Mouse (Mus musculus) small intestine, adult 2 months (tissue): ENCODE results near the gene Chst3. TPM values are rescaled to one million over a fixed set of nuclear protein-coding genes. Genes with fewer than 3 reads are reported as not detected.

Experiments
- H3K27ac ChIP-seq: fragments of 200-500 bp; 2 replicates; pipeline ENCODE4 v1.5.1; 2012; ENCODE audit warnings: low read depth, low read length, control low read depth, inconsistent platforms; ENCODE audit not compliant: insufficient read depth
- H3K27me3 ChIP-seq: fragments of 200-500 bp; 2 replicates; pipeline ENCODE4 v1.6.1; 2012; ENCODE audit warnings: mild to moderate bottlenecking, moderate library complexity, low read length, inconsistent platforms; ENCODE audit not compliant: control insufficient read depth, insufficient read depth
- H3K36me3 ChIP-seq: fragments of 200-500 bp; 2 replicates; pipeline ENCODE4 v1.6.1; 2012; ENCODE audit warnings: mild to moderate bottlenecking, low read length, control low read depth, inconsistent platforms; ENCODE audit not compliant: control insufficient read depth, insufficient read depth
- H3K4me1 ChIP-seq: fragments of 200-500 bp; 2 replicates; pipeline ENCODE4 v1.6.1; 2012; ENCODE audit warnings: low read length, inconsistent platforms, mixed read lengths; ENCODE audit not compliant: control insufficient read depth, insufficient read depth, insufficient read length
- H3K4me3 ChIP-seq: fragments of 200-500 bp; 2 replicates; pipeline ENCODE4 v1.5.1; 2012; ENCODE audit warnings: low read depth, mild to moderate bottlenecking, control low read depth, inconsistent platforms, low read length, moderate library complexity
- CTCF ChIP-seq: fragments of 200-500 bp; IDR thresholded peaks from 2 replicates; pipeline ENCODE4 v1.5.1; 2012; ENCODE audit warnings: low read depth, mild to moderate bottlenecking, control low read depth, inconsistent platforms, low read length, moderate library complexity, mixed read lengths; ENCODE audit not compliant: insufficient replicate concordance, insufficient read length; ENCODE audit errors: extremely low read depth
- POLR2A ChIP-seq: fragments of 200-500 bp; IDR thresholded peaks from 2 replicates; pipeline ENCODE4 v1.6.1; 2012; ENCODE audit warnings: low read depth, mild to moderate bottlenecking, control low read depth, inconsistent platforms, low read length, moderate library complexity
- WGBS: fragments of 180-500 bp; shearing (Covaris S2); methylation state at CpG from one replicate; pipeline ENCODE4 v1.1.7; 2018; 5-methylcytosine and 5-hydroxymethylcytosine counted together
- polyA plus RNA-seq: library from polyadenylated mRNA; depleted of rRNA; stranded (reverse); fragments of >200 nt; gene quantifications from 2 replicates; pipeline ENCODE4 v1.2.3, GENCODE M21; 2012

Gene Chst3
- polyA plus RNA-seq, 1 experiment, result 4.2 TPM

DNA sequence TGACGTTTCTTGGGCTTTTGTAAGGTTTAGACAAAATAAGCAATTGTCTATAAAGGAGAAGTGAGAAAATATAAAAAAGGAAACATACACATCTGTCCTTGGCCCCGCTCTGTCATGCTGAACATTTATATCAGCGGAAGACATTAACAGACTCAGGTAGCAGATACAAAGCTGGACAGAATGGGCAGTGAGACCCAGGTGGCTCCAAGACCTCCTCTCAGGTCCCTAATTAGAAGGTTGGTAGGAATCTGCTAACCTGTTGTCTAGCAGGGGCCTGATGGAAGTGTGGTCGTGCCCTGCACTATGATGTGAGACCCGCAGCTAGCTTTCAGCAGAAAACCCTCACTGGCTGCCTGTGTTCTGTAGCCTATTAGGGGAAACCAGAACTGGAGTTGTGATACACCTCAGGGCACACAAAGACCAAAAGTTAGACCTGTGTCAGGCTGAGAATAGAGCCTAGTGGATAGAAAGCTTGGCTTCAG, 1.0 kb upstream of the Chst3 start:
- Histone ChIP-seq H3K4me3 (peak overlapping the region; percentile 18; the same call in 1 of the 2 replicates), H3K27ac (no peak overlapping the region; the same call in 1 of the 2 replicates), H3K27me3 (peaks cover 27% of the 10 kb centered on the region), H3K4me1 (peaks cover 7% of the 10 kb centered on the region), H3K36me3 (no peaks in the 10 kb centered on the region)
- whole genome bisulfite sequencing, result 78% methylated on average over 5 of the region's 5 CpGs
- no peak for TF ChIP-seq CTCF
- no peak for TF ChIP-seq POLR2A

DNA sequence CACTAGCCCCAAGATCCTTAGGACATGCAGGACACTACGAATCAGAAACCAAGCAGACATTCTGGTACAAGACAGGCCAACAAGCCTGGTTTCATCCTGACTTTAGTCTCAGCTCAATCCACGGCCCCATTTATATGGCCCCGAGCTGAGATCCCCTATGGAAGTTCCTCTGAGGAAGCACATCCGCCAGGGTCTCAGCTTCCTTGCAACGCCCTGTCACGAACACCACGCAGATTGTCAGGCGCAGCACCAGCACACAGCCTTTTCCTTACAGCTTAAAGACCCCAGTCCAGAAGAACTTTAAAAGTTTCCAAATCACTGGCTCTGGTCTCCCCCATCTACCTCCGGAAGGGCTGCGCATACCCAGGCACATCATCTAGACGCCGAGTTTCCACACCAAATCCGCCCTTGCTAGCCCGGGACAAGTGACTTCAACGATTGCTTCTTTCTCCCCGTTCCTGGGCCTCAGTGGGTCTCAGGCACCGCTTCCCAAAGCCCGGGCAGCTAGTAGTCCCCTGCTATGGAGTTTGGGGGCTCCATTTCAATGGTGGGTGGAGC, 948 bp downstream of the Chst3 start:
- H3K4me1 ChIP-seq, result peaks cover 9% of the 10 kb centered on the region
- H3K36me3 ChIP-seq, result no peaks in the 10 kb centered on the region
- H3K27ac ChIP-seq, result no peak overlapping the region
- 28% methylated on average over 18 of the region's 18 CpGs for WGBS
- TF ChIP-seq CTCF, result no peak
- no peak for TF ChIP-seq POLR2A
- peaks cover 27% of the 10 kb centered on the region for H3K27me3 ChIP-seq
- H3K4me3 ChIP-seq, result peak overlapping the region; percentile 69

DNA sequence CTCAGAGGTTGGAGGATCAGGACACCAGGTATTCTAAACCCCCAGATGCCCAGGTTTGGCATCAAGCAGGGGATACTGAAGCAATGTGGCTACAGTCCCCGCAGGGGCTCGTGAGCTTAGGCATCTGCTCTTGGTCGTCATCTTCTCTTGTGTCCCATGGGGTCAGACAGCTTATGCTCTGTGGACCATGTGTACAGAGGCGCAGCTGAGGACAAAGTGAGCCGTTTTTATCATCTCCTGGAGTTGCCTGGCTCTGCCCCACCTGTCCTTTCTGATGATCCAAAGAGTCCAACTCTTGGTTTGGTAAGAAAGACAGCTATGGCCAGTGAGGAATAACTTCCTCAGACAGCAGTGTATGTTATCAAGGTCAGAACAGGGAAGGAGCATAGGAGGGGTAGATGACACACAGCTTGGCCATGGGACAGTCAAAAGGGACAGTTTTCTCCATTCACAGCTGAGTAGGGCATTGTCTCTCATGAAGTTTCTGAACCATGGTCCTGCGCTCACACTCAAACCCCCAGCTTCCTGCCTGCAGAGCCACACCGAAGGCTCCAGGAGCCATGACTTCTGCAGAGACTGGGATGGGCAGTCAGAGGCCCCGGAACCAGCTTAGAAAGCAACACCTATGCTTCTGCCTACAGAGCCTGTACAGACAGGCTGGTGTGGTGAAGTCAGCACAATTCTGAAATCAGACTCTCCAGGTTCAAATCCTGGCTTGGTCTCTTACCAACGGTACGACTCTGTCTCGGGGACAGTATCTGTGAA, 2.5 kb downstream of the Chst3 start:
- Histone ChIP-seq H3K36me3 (no peaks in the 10 kb centered on the region), H3K4me3 (peak overlapping the region; percentile 12; the same call in 1 of the 2 replicates), H3K27ac (no peak overlapping the region), H3K4me1 (peaks cover 9% of the 10 kb centered on the region), H3K27me3 (peaks cover 27% of the 10 kb centered on the region)
- TF ChIP-seq CTCF, result no peak
- no peak for TF ChIP-seq POLR2A
- 81% methylated on average over 11 of the region's 11 CpGs for WGBS

DNA sequence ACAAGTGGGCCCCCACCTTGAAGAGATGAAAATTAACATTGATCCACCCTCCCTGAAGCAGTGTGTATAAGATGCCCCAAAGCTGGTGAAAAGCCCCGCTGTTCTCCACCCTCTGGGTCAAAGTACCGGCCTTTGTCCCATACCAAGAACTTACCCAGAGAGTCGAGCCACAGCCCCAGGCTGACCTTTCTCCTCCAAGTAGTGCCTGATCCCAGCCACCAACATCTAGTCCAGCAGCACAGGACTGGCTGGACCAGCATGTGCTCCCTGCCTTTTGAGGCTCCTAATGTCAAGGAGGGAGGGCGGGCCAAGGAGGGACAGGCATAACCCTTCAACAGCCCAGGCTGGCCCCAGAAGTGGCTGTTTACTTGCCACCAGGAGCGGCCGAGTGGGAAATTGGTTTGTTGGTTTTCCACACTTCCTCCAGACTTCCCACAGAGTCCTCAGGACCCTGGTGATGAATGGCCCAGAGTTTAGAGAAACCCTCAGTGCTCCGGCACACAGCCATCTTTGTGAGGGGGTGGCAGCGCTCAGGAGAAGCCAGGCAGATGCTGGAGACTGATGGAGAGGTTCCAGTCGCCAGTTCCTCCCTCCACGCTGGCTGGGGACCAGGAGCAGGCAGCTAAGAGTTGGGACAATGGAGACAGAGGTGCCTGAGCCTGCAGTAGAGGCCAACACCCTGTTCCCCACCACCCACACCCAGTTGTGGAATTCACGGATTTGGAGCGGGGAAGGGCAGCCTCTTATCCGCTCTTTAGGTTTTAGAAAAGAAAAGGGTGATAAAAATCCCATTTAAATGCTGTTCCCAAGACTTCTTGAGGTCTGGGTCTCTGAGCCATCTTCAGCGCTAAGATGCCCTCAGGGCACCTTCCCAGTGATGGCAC, 3.7 kb downstream of the Chst3 start:
- Histone ChIP-seq H3K27ac (no peak overlapping the region), H3K4me1 (peaks cover 9% of the 10 kb centered on the region), H3K4me3 (no peak overlapping the region), H3K36me3 (no peaks in the 10 kb centered on the region), H3K27me3 (peaks cover 27% of the 10 kb centered on the region)
- 55% methylated on average over 14 of the region's 14 CpGs for WGBS
- TF ChIP-seq POLR2A (no peak), CTCF (no peak)

DNA sequence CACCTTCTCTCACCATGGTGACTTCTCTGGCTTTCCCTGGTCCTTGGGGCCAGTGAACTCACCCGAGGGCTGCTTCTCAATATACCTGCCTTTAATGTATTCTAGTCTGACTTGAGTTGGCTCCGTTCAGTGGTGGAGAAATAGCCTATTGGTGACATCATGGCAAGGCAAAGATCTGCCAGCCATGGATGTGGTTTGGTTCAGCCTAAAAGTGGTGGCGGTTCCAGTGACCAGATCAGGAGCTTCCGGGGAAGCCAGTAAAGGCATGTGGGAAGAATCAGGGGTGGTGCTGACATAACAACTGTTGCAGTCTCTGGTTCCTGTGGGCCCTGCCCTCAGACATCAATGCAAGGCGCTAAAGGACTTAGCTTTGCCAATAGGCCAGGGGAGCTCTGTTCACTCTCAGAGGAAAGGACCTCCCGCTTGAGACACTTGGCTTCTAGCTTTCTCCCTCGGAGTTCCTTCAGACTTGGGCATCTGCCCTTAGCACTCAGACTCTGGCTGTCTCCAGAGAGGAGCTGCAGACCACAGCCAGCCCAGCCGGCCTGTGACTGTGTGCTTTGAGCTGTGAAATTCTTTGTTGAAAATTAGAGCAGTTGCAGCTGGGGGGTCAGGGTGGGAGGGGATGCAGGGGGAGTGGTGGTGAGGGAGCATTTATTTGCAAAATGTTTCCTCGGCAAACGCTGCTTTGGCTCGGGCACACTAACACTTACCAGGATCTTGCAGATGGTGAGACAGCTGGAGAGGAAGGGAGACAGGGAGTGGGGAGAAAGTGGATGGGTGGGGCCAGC, 6.3 kb downstream of the Chst3 start:
- no peak for TF ChIP-seq CTCF
- Histone ChIP-seq H3K4me3 (no peak overlapping the region), H3K4me1 (peaks cover 6% of the 10 kb centered on the region), H3K27ac (no peak overlapping the region), H3K27me3 (peaks cover 8% of the 10 kb centered on the region; the same call in 1 of the 2 replicates), H3K36me3 (no peaks in the 10 kb centered on the region)
- 47% methylated on average over 11 of the region's 11 CpGs for WGBS

DNA sequence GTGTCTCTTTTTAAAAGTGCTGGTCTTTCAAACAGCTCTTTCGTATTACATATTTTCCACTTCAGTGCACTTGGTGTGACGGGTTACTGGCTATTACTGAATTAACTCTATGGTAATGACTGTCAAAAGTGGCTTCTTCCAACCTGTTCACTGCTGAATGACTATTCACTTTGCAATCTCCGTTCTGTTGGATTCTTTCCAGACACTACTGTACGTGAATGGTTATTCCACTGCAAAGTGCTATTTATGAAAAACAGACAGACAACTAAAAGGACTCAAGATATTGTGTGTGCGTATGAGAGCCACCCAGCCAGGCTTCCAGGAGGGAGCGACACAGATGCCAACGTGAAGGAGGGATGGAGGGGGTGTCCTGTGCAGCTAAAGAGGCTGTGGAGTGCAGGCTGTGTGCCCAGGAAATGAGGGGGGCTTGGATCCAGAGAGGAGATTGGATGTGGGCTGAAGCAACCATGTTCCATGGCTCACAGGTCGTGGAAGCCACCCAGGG, 7.5 kb downstream of the Chst3 start:
- no peaks in the 10 kb centered on the region for H3K36me3 ChIP-seq
- WGBS, result 71% methylated on average over 8 of the region's 8 CpGs
- H3K27me3 ChIP-seq, result no peaks in the 10 kb centered on the region
- H3K27ac ChIP-seq, result no peak overlapping the region
- peaks cover 6% of the 10 kb centered on the region for H3K4me1 ChIP-seq
- TF ChIP-seq POLR2A (no peak), CTCF (no peak)
- no peak overlapping the region for H3K4me3 ChIP-seq
